Mouse (Mus musculus) midbrain, embryonic 11.5 days (tissue): ENCODE results near the gene Gm17428. TPM values are rescaled to one million over a fixed set of nuclear protein-coding genes. Genes with fewer than 3 reads are reported as not detected.
A peak's percentile ranks its signal among the peaks of the same experiment; 100 is the strongest.

Experiments used
- ATAC-seq: fragments of 200-750 bp; cut with Nextera tagmentation; 2 replicates; pipeline ENCODE4 v1.8.0; 2017; ENCODE audit warnings: moderate TSS enrichment, moderate library complexity; ENCODE audit not compliant: low FRiP score
- DNase-seq: peaks from one replicate; pipeline ENCODE4 v3.0.0; 2015; ENCODE audit warnings: low spot score; ENCODE audit errors: missing footprints
- H3K27ac ChIP-seq: fragments of 300-500 bp; sonication (generic); 2 replicates; pipeline ENCODE4 v1.5.1; 2014; ENCODE audit warnings: low read depth, low read length
- H3K27me3 ChIP-seq: fragments of 300-500 bp; sonication (generic); 2 replicates; pipeline ENCODE4 v1.6.1; 2014; ENCODE audit warnings: mild to moderate bottlenecking, low read length, moderate library complexity, mixed read lengths; ENCODE audit not compliant: control insufficient read depth, insufficient read depth
- H3K36me3 ChIP-seq: fragments of 300-500 bp; sonication (generic); 2 replicates; pipeline ENCODE4 v1.6.1; 2014; ENCODE audit warnings: mild to moderate bottlenecking, low read length, moderate library complexity, mixed read lengths; ENCODE audit not compliant: control insufficient read depth, insufficient read depth
- H3K4me1 ChIP-seq: fragments of 300-500 bp; sonication (generic); 2 replicates; pipeline ENCODE4 v1.6.1; 2014; ENCODE audit warnings: low read length; ENCODE audit not compliant: control insufficient read depth, insufficient read depth
- H3K4me2 ChIP-seq: fragments of 300-500 bp; sonication (generic); 2 replicates; pipeline ENCODE4 v1.6.1; 2014; ENCODE audit warnings: mild to moderate bottlenecking, moderate library complexity
- H3K4me3 ChIP-seq: fragments of 300-500 bp; sonication (generic); 2 replicates; pipeline ENCODE4 v1.5.1; 2014; ENCODE audit warnings: low read depth, low read length
- H3K9ac ChIP-seq: fragments of 300-500 bp; sonication (generic); 2 replicates; pipeline ENCODE4 v1.6.1; 2014; ENCODE audit warnings: low read length
- H3K9me3 ChIP-seq: fragments of 300-500 bp; sonication (generic); 2 replicates; pipeline ENCODE4 v1.6.1; 2016; ENCODE audit warnings: low read length; ENCODE audit not compliant: control insufficient read depth
- WGBS: fragments of 180-500 bp; shearing (Covaris S2); extraction: QIAGEN DNeasy Blood & Tissue Kit; methylation state at CpG from one replicate; pipeline ENCODE4 v1.1.7; 2014; 5-methylcytosine and 5-hydroxymethylcytosine counted together
- microRNA counts: library from miRNA; unstranded; fragments of <30 nt; microRNA quantifications from one replicate; lab custom pipeline; 2015
- microRNA-seq: library from miRNA; unstranded; fragments of <30 nt; microRNA quantifications from one replicate; pipeline ENCODE4, GENCODE M21; 2017
- polyA plus RNA-seq: library from polyadenylated mRNA; unstranded; fragments of >200 nt; fragmentation: Nextera tagmentation; extraction: Ambion mirVana; gene quantifications from 2 replicates; pipeline ENCODE4 v1.2.1, GENCODE M21; 2014

Gm17428 gene
- polyA plus RNA-seq, 1 experiment from 2014 or later, result not detected

DNA sequence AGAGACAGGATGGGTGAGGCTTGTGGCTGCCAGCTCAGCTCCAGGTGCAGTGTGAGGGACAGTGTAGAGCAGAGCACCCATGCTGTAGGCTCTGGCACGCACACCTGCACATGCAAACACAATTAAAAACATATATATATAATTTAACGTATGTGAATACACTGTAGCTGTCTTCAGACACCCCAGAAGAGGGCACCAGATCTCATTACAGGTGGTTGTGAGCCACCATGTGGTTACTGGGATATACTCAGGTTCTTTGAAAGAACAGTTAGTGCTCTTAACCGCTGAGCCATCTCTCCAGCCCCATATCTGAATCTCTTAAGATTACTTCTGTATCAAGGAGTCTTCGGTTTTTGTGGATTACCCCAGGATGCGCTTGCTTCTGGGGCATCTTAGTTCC is 48.8 kb downstream of the Gm17428 start:
- peaks cover 6% of the 10 kb centered on the region for H3K36me3 ChIP-seq
- 78% methylated on average over 5 of the region's 5 CpGs for WGBS
- H3K27ac ChIP-seq, result no peak overlapping the region
- ATAC-seq, result no peak
- H3K4me1 ChIP-seq, result peaks cover 23% of the 10 kb centered on the region
- H3K27me3 ChIP-seq, result no peaks in the 10 kb centered on the region; the same call in 1 of the 2 replicates
- H3K4me3 ChIP-seq, result no peak overlapping the region
- H3K9ac ChIP-seq, result no peak overlapping the region
- no peaks in the 10 kb centered on the region for H3K9me3 ChIP-seq
- no peak overlapping the region for H3K4me2 ChIP-seq
- DNase-seq, result no peak

MicroRNAs within 50 kb of the gene (microRNA counts, 519-probe panel; counts per million panel counts)
- microRNA mmu-miR-208a (lab: Ali Mortazavi, UCI) (not detected), microRNA mmu-miR-208b (lab: Ali Mortazavi, UCI) (not detected)

Small RNA genes lying within 50 kb of the gene (microRNA-seq; reads per million reads assigned to microRNA genes)
- 7.8 reads per million, percentile 27 among the genes with 10 or more reads in this experiment for gene Mir208a
- 47.4 reads per million, percentile 46 among the genes with 10 or more reads in this experiment for gene Mir208b

Other genes with a start within 250 kb of the Gm17428 start
- gene Slc7a8, start 195.0 kb upstream of the Gm17428 start, polyA plus RNA-seq, result 2.8 and 3.0 TPM in 2 replicates
- not detected in 2 replicates for gene Rnf212b, start 162.8 kb upstream of the Gm17428 start, polyA plus RNA-seq
- 13.2 and 19.9 TPM in 2 replicates for gene Homez, start 106.0 kb upstream of the Gm17428 start, polyA plus RNA-seq
- gene Ppp1r3e, start 99.4 kb upstream of the Gm17428 start, polyA plus RNA-seq, result 0.23 and 0.68 TPM in 2 replicates
- 2.4 and 3.3 TPM in 2 replicates for gene Bcl2l2, start 93.6 kb upstream of the Gm17428 start, polyA plus RNA-seq
- gene Gm20521, start 93.5 kb upstream of the Gm17428 start, polyA plus RNA-seq, result not detected in 2 replicates
- gene Pabpn1, start 84.4 kb upstream of the Gm17428 start, polyA plus RNA-seq, result 166 and 173 TPM in 2 replicates
- 35.4 and 36.0 TPM in 2 replicates for gene Slc22a17, start 63.8 kb upstream of the Gm17428 start, polyA plus RNA-seq
- gene Efs, start 50.8 kb upstream of the Gm17428 start, polyA plus RNA-seq, result 24.4 and 27.6 TPM in 2 replicates
- not detected in 2 replicates for gene Il25, start 44.2 kb upstream of the Gm17428 start, polyA plus RNA-seq
- gene Cmtm5, start 40.7 kb upstream of the Gm17428 start, polyA plus RNA-seq, result 0.19 and 0.71 TPM in 2 replicates
- 0.51 TPM in 1 of 2 replicates, not detected in the other for gene Myh6, start 10.0 kb upstream of the Gm17428 start, polyA plus RNA-seq
- 0.52 and 1.1 TPM in 2 replicates for gene Myh7, start 17.7 kb downstream of the Gm17428 start, polyA plus RNA-seq
- gene Ngdn, start 38.5 kb downstream of the Gm17428 start, polyA plus RNA-seq, result 85.0 and 85.9 TPM in 2 replicates
- 11.3 and 11.5 TPM in 2 replicates for gene Zfhx2, start 115.4 kb downstream of the Gm17428 start, polyA plus RNA-seq
- 22.0 and 22.7 TPM in 2 replicates for gene Thtpa, start 117.9 kb downstream of the Gm17428 start, polyA plus RNA-seq
- gene Ap1g2, start 129.7 kb downstream of the Gm17428 start, polyA plus RNA-seq, result 9.5 and 10.1 TPM in 2 replicates
- 2.2 and 2.8 TPM in 2 replicates for gene Jph4, start 140.0 kb downstream of the Gm17428 start, polyA plus RNA-seq
- gene Dhrs2, start 245.1 kb downstream of the Gm17428 start, polyA plus RNA-seq, result not detected in 2 replicates